Mouse (Mus musculus) gastrocnemius, postnatal 14 days (tissue): ENCODE measurements around the gene 1700040F15Rik. TPM values are rescaled to one million over a fixed set of nuclear protein-coding genes. Genes with fewer than 3 reads are reported as not detected.
"Not testable (repeated sequence)": the region's sequence is repeated elsewhere in the genome, so short reads cannot be mapped to it uniquely, and the experiment has no call there.

Experiments used
- DNase-seq: peaks from one replicate; pipeline ENCODE4 v3.0.0; 2021; ENCODE audit warnings: mixed read lengths
- intact Hi-C: fragments of 180-260 bp; cut with DNase I; formaldehyde crosslinking; loops from one replicate; pipeline ENCODE4 v1.15.1; 2025; ENCODE audit warnings: low total_unique reads
- long read RNA-seq, 2 experiments: library from polyadenylated mRNA; stranded (forward); transcript quantifications; one replicate each; pipeline ENCODE4 v2.0.0; 2021
- total RNA-seq, 2 experiments: library from RNA; stranded (reverse); gene quantifications; 2 replicates each; pipeline ENCODE4 v1.2.3; 2021

The 1700040F15Rik gene
- not detected for total RNA-seq
- long read RNA-seq, experiment 1, result 0 reads
- long read RNA-seq, experiment 2, result 0 reads

GRCm38 (mm10) chrY:61101947-61102346, at the start of gene 1700040F15Rik:
Gene 1700040F15Rik (plus strand): TSS chrY:61102247.
- intact Hi-C loops, DNase-seq: not testable (repeated sequence)
